Mouse (Mus musculus) stomach, postnatal 0 days (tissue): Measurements from ENCODE around the gene C730034F03Rik. TPM values are rescaled to one million over a fixed set of nuclear protein-coding genes. Genes with fewer than 3 reads are reported as not detected.
A peak's percentile ranks its signal among the peaks of the same experiment; 100 is the strongest.

Source experiments
- ATAC-seq: fragments of 200-750 bp; cut with Nextera tagmentation; 2 replicates; pipeline ENCODE4 v1.8.0; 2017; ENCODE audit not compliant: low FRiP score, low TSS enrichment
- DNase-seq: peaks from one replicate; pipeline ENCODE4 v3.0.0-alpha.2; 2016; ENCODE audit warnings: low spot score
- H3K27ac ChIP-seq: fragments of 300-500 bp; sonication (generic); replicated peaks from 2 replicates; pipeline ENCODE4 v1.5.1; 2014; ENCODE audit warnings: mild to moderate bottlenecking, control low read depth
- H3K27me3 ChIP-seq: fragments of 300-500 bp; sonication (generic); 2 replicates; pipeline ENCODE4 v1.6.1; 2014; ENCODE audit warnings: low read length; ENCODE audit not compliant: control insufficient read depth, insufficient read depth
- H3K36me3 ChIP-seq: fragments of 300-500 bp; sonication (generic); 2 replicates; pipeline ENCODE4 v1.6.1; 2014; ENCODE audit warnings: low read length, mixed read lengths; ENCODE audit not compliant: control insufficient read depth, insufficient read depth
- H3K4me1 ChIP-seq: fragments of 300-500 bp; sonication (generic); replicated peaks from 2 replicates; pipeline ENCODE4 v1.6.1; 2014; ENCODE audit warnings: antibody characterized with exemption; ENCODE audit not compliant: control insufficient read depth, insufficient read depth
- H3K4me2 ChIP-seq: fragments of 300-500 bp; sonication (generic); replicated peaks from 2 replicates; pipeline ENCODE4 v1.6.1; 2014; ENCODE audit warnings: low read depth, mild to moderate bottlenecking, control low read depth, moderate library complexity
- H3K4me3 ChIP-seq: fragments of 300-500 bp; sonication (generic); 2 replicates; pipeline ENCODE4 v1.5.1; 2014; ENCODE audit warnings: low read depth, low read length, control low read depth
- H3K9ac ChIP-seq: fragments of 300-500 bp; sonication (generic); 2 replicates; pipeline ENCODE4 v1.6.1; 2014; ENCODE audit warnings: mild to moderate bottlenecking, low read length, control low read depth, mixed read lengths
- H3K9me3 ChIP-seq: fragments of 300-500 bp; sonication (generic); 2 replicates; pipeline ENCODE4 v1.6.1; 2016; ENCODE audit warnings: low read length; ENCODE audit not compliant: control insufficient read depth
- CTCF ChIP-seq: IDR thresholded peaks from 2 replicates; pipeline ENCODE4 v1.5.1; 2016; ENCODE audit warnings: antibody characterized with exemption, low read depth, mild to moderate bottlenecking, moderate library complexity
- EP300 ChIP-seq: optimal IDR thresholded peaks from 2 replicates; pipeline ENCODE3; 2016; ENCODE audit warnings: antibody characterized with exemption
- WGBS: fragments of 180-500 bp; shearing (Covaris S2); extraction: QIAGEN DNeasy Blood & Tissue Kit; methylation state at CpG from one replicate; pipeline ENCODE4 v1.1.7; 2014; 5-methylcytosine and 5-hydroxymethylcytosine counted together
- polyA plus RNA-seq: library from polyadenylated mRNA; unstranded; fragments of >200 nt; fragmentation: Nextera tagmentation; extraction: Ambion mirVana; gene quantifications from 2 replicates; pipeline ENCODE4 v1.2.1, GENCODE M21; 2015

C730034F03Rik gene
- polyA plus RNA-seq, 1 experiment from 2014 or later = 1.3 TPM

DNA sequence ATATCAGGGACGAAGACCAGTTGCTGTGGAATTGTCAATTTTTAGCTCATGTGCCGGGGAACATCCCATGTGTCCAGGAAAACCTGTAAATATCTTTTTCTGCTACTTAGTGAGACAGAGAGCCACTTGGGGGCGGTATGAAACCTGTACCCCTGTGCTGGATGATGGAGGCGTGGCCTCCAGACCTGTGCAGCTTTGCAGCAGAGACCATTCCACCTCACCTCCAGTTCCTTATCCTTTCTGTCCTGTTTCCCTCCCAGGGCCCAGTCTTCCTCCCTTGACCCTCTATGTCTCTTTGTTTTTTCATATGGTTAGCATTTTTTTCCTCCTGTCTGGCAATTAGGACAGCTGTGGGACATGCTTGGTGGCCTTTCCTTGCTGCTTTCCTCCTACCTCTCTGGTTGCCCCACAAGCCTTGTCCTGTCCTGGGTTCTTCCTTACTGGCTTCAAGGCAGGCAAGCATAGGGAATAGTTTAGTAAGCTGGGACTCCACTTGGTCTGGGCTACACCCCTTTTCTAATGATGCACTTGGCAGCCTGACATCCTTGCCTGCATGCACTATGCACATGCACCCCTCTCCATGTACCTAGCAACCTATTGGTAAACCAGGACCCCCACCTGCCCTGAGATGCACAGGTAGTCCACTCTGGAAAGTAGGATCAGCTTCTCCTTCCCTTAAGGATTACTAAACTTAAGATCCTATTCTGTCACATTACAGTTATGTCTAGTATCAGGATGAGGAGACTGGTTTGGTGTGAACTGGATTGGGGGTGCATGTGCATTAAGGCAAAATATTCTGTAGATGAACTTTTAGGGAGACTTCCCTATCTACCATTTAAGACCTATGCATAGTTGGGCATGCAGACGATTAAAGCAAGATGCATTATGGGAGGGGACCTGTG lies 34.2 kb downstream of the C730034F03Rik start:
- Histone ChIP-seq H3K4me1 (no peaks in the 10 kb centered on the region), H3K9ac (no peak overlapping the region), H3K9me3 (no peaks in the 10 kb centered on the region), H3K27ac (no peak overlapping the region), H3K27me3 (no peaks in the 10 kb centered on the region), H3K36me3 (no peaks in the 10 kb centered on the region), H3K4me3 (no peak overlapping the region), H3K4me2 (no peak overlapping the region)
- ATAC-seq (no peak), DNase-seq (no peak)
- TF ChIP-seq CTCF (peak; percentile 46), EP300 (no peak)
- 41% methylated on average over 5 of the region's 5 CpGs for WGBS

- no peaks in the 10 kb centered on the region for H3K36me3 ChIP-seq
- no peaks in the 10 kb centered on the region for H3K27me3 ChIP-seq
- H3K4me3 ChIP-seq = no peak overlapping the region
- no peak for DNase-seq
- H3K4me2 ChIP-seq = no peak overlapping the region
- no peaks in the 10 kb centered on the region for H3K9me3 ChIP-seq
- no peak for ATAC-seq
- no peak overlapping the region for H3K27ac ChIP-seq
- TF ChIP-seq EP300 (no peak), CTCF (no peak)
- WGBS = 9% methylated on average over 1 of the region's 1 CpGs
- no peak overlapping the region for H3K9ac ChIP-seq
- no peaks in the 10 kb centered on the region for H3K4me1 ChIP-seq
Observed at GRCm38 (mm10) chr15:89465052-89465451, 35.7 kb downstream of the C730034F03Rik start.

DNA sequence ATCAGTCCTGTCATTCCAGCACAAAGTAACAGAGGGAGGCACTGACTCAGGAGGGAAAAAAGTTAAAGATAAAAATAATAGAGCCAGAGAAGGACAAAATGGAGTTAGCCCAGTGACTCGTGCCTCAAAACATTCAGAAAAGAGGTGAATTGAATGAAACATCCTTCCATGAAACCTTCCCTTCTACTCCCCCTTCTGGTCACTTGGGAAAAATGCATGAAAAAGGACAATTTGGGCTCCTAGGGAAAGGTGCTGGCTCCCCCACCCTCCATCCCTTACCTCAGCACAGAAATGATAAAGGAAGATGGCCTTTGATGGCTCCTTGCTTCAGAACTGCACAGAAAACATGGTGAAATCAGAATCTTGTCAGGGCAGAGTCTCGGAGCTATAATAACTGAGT lies 39.2 kb downstream of the C730034F03Rik start:
- TF ChIP-seq CTCF (peak; percentile 77), EP300 (no peak)
- Histone ChIP-seq H3K9ac (no peak overlapping the region), H3K9me3 (no peaks in the 10 kb centered on the region), H3K27ac (no peak overlapping the region), H3K36me3 (no peaks in the 10 kb centered on the region), H3K4me1 (no peaks in the 10 kb centered on the region), H3K4me3 (no peak overlapping the region), H3K27me3 (no peaks in the 10 kb centered on the region), H3K4me2 (no peak overlapping the region)
- WGBS = 24% methylated on average over 2 of the region's 2 CpGs
- ATAC-seq (no peak), DNase-seq (no peak)

DNA sequence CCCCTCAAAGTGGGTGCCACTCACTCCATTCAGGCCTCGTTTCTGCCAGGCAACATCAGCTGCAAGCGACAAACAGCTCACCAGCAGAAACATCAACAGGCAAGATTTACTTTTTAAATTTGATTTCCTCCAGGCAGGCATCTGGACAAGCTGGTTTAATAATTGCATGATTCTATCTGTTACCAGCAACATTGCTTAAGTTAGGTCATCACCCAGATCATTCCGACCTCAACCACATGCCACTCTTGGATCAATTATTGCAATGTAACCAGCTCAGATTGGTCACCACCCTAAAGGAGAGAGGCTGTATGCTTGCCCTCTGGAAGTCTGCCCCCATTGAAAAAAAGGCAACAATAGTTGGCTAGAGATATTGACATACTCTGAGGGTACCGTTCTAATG lies 42.1 kb downstream of the C730034F03Rik start:
- TF ChIP-seq CTCF (no peak), EP300 (no peak)
- no peaks in the 10 kb centered on the region for H3K4me1 ChIP-seq
- H3K4me3 ChIP-seq = no peak overlapping the region
- 69% methylated on average over 4 of the region's 4 CpGs for WGBS
- no peak overlapping the region for H3K27ac ChIP-seq
- no peaks in the 10 kb centered on the region for H3K36me3 ChIP-seq
- ATAC-seq = no peak
- no peaks in the 10 kb centered on the region for H3K9me3 ChIP-seq
- no peak overlapping the region for H3K4me2 ChIP-seq
- no peak overlapping the region for H3K9ac ChIP-seq
- H3K27me3 ChIP-seq = no peaks in the 10 kb centered on the region
- no peak for DNase-seq

DNA sequence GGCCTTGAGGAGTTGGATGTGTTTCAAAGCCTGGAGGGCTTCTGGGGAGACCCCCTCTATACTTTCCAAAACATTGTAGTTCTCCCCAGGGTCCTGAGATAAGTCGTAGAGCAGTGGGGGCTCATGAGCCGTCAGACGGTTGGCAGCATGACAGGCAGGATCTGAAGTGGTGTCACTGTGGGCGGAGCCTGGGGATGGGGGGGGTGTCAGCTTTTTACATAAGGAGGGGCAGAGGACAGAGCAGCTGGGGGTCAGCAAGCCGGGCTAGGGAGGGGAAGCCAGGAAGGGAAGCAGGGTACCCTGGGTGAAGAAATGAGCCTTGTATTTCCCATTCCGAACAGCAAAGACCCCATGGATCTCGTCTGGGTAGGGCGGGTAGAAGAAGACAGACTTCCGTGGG lies 44.0 kb downstream of the C730034F03Rik start:
- H3K36me3 ChIP-seq = no peaks in the 10 kb centered on the region
- H3K9ac ChIP-seq = no peak overlapping the region
- H3K4me3 ChIP-seq = no peak overlapping the region
- no peak for DNase-seq
- H3K9me3 ChIP-seq = no peaks in the 10 kb centered on the region
- H3K27me3 ChIP-seq = no peaks in the 10 kb centered on the region
- H3K4me1 ChIP-seq = no peaks in the 10 kb centered on the region
- H3K4me2 ChIP-seq = no peak overlapping the region
- H3K27ac ChIP-seq = no peak overlapping the region
- no peak for ATAC-seq
- TF ChIP-seq CTCF (no peak), EP300 (no peak)
- WGBS = 81% methylated on average over 9 of the region's 9 CpGs

- Histone ChIP-seq H3K4me1 (no peaks in the 10 kb centered on the region), H3K4me2 (no peak overlapping the region), H3K27ac (no peak overlapping the region), H3K27me3 (no peaks in the 10 kb centered on the region), H3K9me3 (no peaks in the 10 kb centered on the region), H3K9ac (no peak overlapping the region), H3K4me3 (no peak overlapping the region), H3K36me3 (no peaks in the 10 kb centered on the region)
- TF ChIP-seq CTCF = no peak
- no peak for TF ChIP-seq EP300
- 95% methylated on average over 8 of the region's 8 CpGs for WGBS
- DNase-seq (no peak), ATAC-seq (no peak)
Observed at GRCm38 (mm10) chr15:89473921-89474320, 44.5 kb downstream of the C730034F03Rik start.
